Mouse (Mus musculus): ENCODE results near the gene Vti1b. TPM values are rescaled to one million over a fixed set of nuclear protein-coding genes. Genes with fewer than 3 reads are reported as not detected.

Vti1b gene
- total and polyA plus RNA-seq, 3 experiments, result 26.0 to 210 (median 80.7) TPM

DNA sequence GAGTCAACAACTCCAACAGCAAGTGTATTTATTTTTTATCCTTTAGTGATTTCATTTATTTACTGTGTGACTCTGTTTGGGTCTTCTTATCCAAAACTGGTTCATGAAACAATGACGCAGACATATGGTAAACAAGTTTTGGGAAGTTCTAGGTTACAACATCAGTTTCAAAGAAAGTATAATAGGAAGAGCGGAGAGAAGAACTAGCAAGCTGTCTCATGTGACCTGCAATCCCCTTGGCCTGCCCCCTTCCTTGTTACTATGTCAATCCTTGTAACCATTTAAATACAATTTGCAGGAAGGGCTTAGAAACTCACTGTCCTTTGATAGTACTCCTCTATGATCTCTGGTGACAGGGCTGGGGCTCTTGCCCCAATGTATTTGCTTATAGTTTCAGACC, 31.7 kb downstream of the Vti1b start:
- no peak for DNase-seq (ENCODE audit: low spot score)
- no peak for TF ChIP-seq POLR2AphosphoS5 (IDR thresholded peaks at IDR 0.05; ENCODE audit: insufficient replicate concordance, low read depth, low read length)
- no peak for TF ChIP-seq CTCF (IDR thresholded peaks at IDR 0.05; ENCODE audit: low read depth, low read length)
- TF ChIP-seq TAL1 (conservative IDR thresholded peaks at IDR 0.05; ENCODE audit: low read depth, low read length), result no peak
- no peak for TF ChIP-seq GATA2 (IDR thresholded peaks at IDR 0.05; ENCODE audit: borderline replicate concordance, low read depth, low read length)
- no peak for TF ChIP-seq GATA1 (IDR thresholded peaks at IDR 0.05; ENCODE audit: borderline replicate concordance, low read length)
- H3K36me3 ChIP-seq (replicated peaks), result no peaks in the 10 kb centered on the region
- H3K4me3 ChIP-seq (ENCODE audit: low read depth, low read length), result no peak overlapping the region
- ATAC-seq (ENCODE audit: extremely low read depth, insufficient number of reproducible peaks, low FRiP score, poor library complexity, severe bottlenecking), result no peak
- H3K4me1 ChIP-seq (ENCODE audit: insufficient read depth, low read depth, low read length), result 0 out of 2 replicates have a peak, but pooled peaks cover 2% of the 10 kb centered on the region
- peaks cover 19% of the 10 kb centered on the region for H3K27me3 ChIP-seq (ENCODE audit: insufficient read depth, low read length)
- no peaks in the 10 kb centered on the region for H3K9me3 ChIP-seq (replicated peaks)

- DNase-seq (ENCODE audit: low spot score) (no peak), ATAC-seq (ENCODE audit: extremely low read depth, insufficient number of reproducible peaks, low FRiP score, poor library complexity, severe bottlenecking) (no peak)
- Histone ChIP-seq H3K9me3 (replicated peaks) (no peaks in the 10 kb centered on the region), H3K4me1 (ENCODE audit: insufficient read depth, low read depth, low read length) (0 out of 2 replicates have a peak, but pooled peaks cover 2% of the 10 kb centered on the region), H3K4me3 (ENCODE audit: low read depth, low read length) (no peak overlapping the region), H3K27me3 (ENCODE audit: insufficient read depth, low read length) (peaks cover 31% of the 10 kb centered on the region), H3K36me3 (replicated peaks) (no peaks in the 10 kb centered on the region)
- no peak for TF ChIP-seq TAL1 (conservative IDR thresholded peaks at IDR 0.05; ENCODE audit: low read depth, low read length)
- no peak for TF ChIP-seq CTCF (IDR thresholded peaks at IDR 0.05; ENCODE audit: low read depth, low read length)
- TF ChIP-seq GATA2 (IDR thresholded peaks at IDR 0.05; ENCODE audit: borderline replicate concordance, low read depth, low read length), result no peak
- TF ChIP-seq GATA1 (IDR thresholded peaks at IDR 0.05; ENCODE audit: borderline replicate concordance, low read length), result no peak
- TF ChIP-seq POLR2AphosphoS5 (IDR thresholded peaks at IDR 0.05; ENCODE audit: insufficient replicate concordance, low read depth, low read length), result no peak
These were observed 33.0 kb downstream of the Vti1b start for GRCm38 (mm10) chr12:79139417-79139816.

- ATAC-seq (ENCODE audit: extremely low read depth, insufficient number of reproducible peaks, low FRiP score, poor library complexity, severe bottlenecking) (no peak), DNase-seq (ENCODE audit: low spot score) (no peak)
- Histone ChIP-seq H3K4me1 (ENCODE audit: insufficient read depth, low read depth, low read length) (0 out of 2 replicates have a peak, but pooled peaks cover 2% of the 10 kb centered on the region), H3K4me3 (ENCODE audit: low read depth, low read length) (no peak overlapping the region), H3K36me3 (replicated peaks) (no peaks in the 10 kb centered on the region), H3K27me3 (ENCODE audit: insufficient read depth, low read length) (peaks cover 31% of the 10 kb centered on the region), H3K9me3 (replicated peaks) (no peaks in the 10 kb centered on the region)
- TF ChIP-seq GATA1 (IDR thresholded peaks at IDR 0.05; ENCODE audit: borderline replicate concordance, low read length), result no peak
These were observed 33.5 kb downstream of the Vti1b start for GRCm38 (mm10) chr12:79138999-79139398.

GRCm38 (mm10) chr12:79136949-79137348, 35.5 kb downstream of the Vti1b start:
- DNase-seq (ENCODE audit: low spot score) (no peak), ATAC-seq (ENCODE audit: extremely low read depth, insufficient number of reproducible peaks, low FRiP score, poor library complexity, severe bottlenecking) (no peak)
- Histone ChIP-seq H3K27me3 (ENCODE audit: insufficient read depth, low read length) (peaks cover 39% of the 10 kb centered on the region), H3K4me3 (ENCODE audit: low read depth, low read length) (no peak overlapping the region), H3K4me1 (ENCODE audit: insufficient read depth, low read depth, low read length) (0 out of 2 replicates have a peak, but pooled peaks cover 2% of the 10 kb centered on the region), H3K9me3 (replicated peaks) (no peaks in the 10 kb centered on the region), H3K36me3 (replicated peaks) (no peaks in the 10 kb centered on the region)
- TF ChIP-seq GATA2 (IDR thresholded peaks at IDR 0.05; ENCODE audit: borderline replicate concordance, low read depth, low read length), result no peak
- no peak for TF ChIP-seq POLR2AphosphoS5 (IDR thresholded peaks at IDR 0.05; ENCODE audit: insufficient replicate concordance, low read depth, low read length)
- no peak for TF ChIP-seq GATA1 (IDR thresholded peaks at IDR 0.05; ENCODE audit: borderline replicate concordance, low read length)
- TF ChIP-seq TAL1 (conservative IDR thresholded peaks at IDR 0.05; ENCODE audit: low read depth, low read length), result no peak
- no peak for TF ChIP-seq CTCF (IDR thresholded peaks at IDR 0.05; ENCODE audit: low read depth, low read length)

DNA sequence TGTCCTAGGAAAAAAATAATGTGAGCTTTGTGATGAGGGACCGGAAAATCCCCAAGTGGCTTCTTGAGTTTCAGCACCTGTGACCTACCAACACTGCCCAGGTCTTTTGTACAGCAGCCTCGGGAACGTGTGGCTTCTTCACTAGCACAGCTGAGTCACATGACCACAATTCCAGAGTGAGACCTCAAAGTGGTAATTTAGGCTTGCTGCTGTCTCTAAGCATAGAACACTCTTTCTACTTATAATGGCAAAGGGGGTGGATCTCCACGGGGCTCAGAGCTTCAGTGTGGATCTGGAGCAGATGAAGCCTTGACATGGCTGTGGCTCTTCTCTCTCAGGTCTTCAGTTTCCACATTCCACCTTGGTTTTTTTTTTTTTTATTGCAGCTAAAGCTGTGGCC, 37.4 kb downstream of the Vti1b start:
- DNase-seq (ENCODE audit: low spot score), result no peak
- H3K9me3 ChIP-seq (replicated peaks), result no peaks in the 10 kb centered on the region
- peaks cover 9% of the 10 kb centered on the region for H3K4me1 ChIP-seq (ENCODE audit: insufficient read depth, low read depth, low read length)
- no peak overlapping the region for H3K4me3 ChIP-seq (ENCODE audit: low read depth, low read length)
- ATAC-seq (ENCODE audit: extremely low read depth, insufficient number of reproducible peaks, low FRiP score, poor library complexity, severe bottlenecking), result no peak
- H3K27me3 ChIP-seq (ENCODE audit: insufficient read depth, low read length), result peaks cover 54% of the 10 kb centered on the region
- no peaks in the 10 kb centered on the region for H3K36me3 ChIP-seq (replicated peaks)
- TF ChIP-seq GATA2 (IDR thresholded peaks at IDR 0.05; ENCODE audit: borderline replicate concordance, low read depth, low read length) (no peak), GATA1 (IDR thresholded peaks at IDR 0.05; ENCODE audit: borderline replicate concordance, low read length) (no peak), TAL1 (conservative IDR thresholded peaks at IDR 0.05; ENCODE audit: low read depth, low read length) (no peak)

- Histone ChIP-seq H3K27me3 (ENCODE audit: insufficient read depth, low read length) (peaks cover 51% of the 10 kb centered on the region), H3K4me1 (ENCODE audit: insufficient read depth, low read depth, low read length) (peaks cover 9% of the 10 kb centered on the region), H3K9me3 (replicated peaks) (no peaks in the 10 kb centered on the region), H3K4me3 (ENCODE audit: low read depth, low read length) (no peak overlapping the region), H3K36me3 (replicated peaks) (no peaks in the 10 kb centered on the region)
- ATAC-seq (ENCODE audit: extremely low read depth, insufficient number of reproducible peaks, low FRiP score, poor library complexity, severe bottlenecking), result no peak
- no peak for DNase-seq (ENCODE audit: low spot score)
- TF ChIP-seq GATA1 (IDR thresholded peaks at IDR 0.05; ENCODE audit: borderline replicate concordance, low read length) (no peak), CTCF (IDR thresholded peaks at IDR 0.05; ENCODE audit: low read depth, low read length) (no peak), POLR2AphosphoS5 (IDR thresholded peaks at IDR 0.05; ENCODE audit: insufficient replicate concordance, low read depth, low read length) (no peak), TAL1 (conservative IDR thresholded peaks at IDR 0.05; ENCODE audit: low read depth, low read length) (no peak), GATA2 (IDR thresholded peaks at IDR 0.05; ENCODE audit: borderline replicate concordance, low read depth, low read length) (no peak)
These were observed 37.8 kb downstream of the Vti1b start for GRCm38 (mm10) chr12:79134676-79135075.
